Mouse (Mus musculus) intestine, postnatal 0 days (tissue): ENCODE results near the gene Usp54. TPM values are rescaled to one million over a fixed set of nuclear protein-coding genes. Genes with fewer than 3 reads are reported as not detected.
A peak's percentile ranks its signal among the peaks of the same experiment; 100 is the strongest.

Experiments used
- ATAC-seq: fragments of 200-750 bp; cut with Nextera tagmentation; 2 replicates; pipeline ENCODE4 v1.8.0; 2017; ENCODE audit warnings: mild to moderate bottlenecking, moderate TSS enrichment, moderate library complexity
- H3K27ac ChIP-seq: fragments of 300-500 bp; sonication (generic); 2 replicates; pipeline ENCODE4 v1.5.1; 2014; ENCODE audit warnings: mild to moderate bottlenecking, low read depth, low read length, moderate library complexity
- H3K27me3 ChIP-seq: fragments of 300-500 bp; sonication (generic); replicated peaks from 2 replicates; pipeline ENCODE4 v1.6.1; 2014; ENCODE audit warnings: low read length, mixed read lengths; ENCODE audit not compliant: control insufficient read depth, insufficient read depth
- H3K36me3 ChIP-seq: fragments of 300-500 bp; sonication (generic); 2 replicates; pipeline ENCODE4 v1.6.1; 2014; ENCODE audit warnings: mild to moderate bottlenecking, moderate library complexity; ENCODE audit not compliant: control insufficient read depth, insufficient read depth
- H3K4me1 ChIP-seq: fragments of 300-500 bp; sonication (generic); replicated peaks from 2 replicates; pipeline ENCODE4 v1.6.1; 2014; ENCODE audit warnings: antibody characterized with exemption, low read length, mixed read lengths; ENCODE audit not compliant: control insufficient read depth, insufficient read depth
- H3K4me2 ChIP-seq: fragments of 300-500 bp; sonication (generic); replicated peaks from 2 replicates; pipeline ENCODE4 v1.6.1; 2014; ENCODE audit warnings: low read depth, mild to moderate bottlenecking, moderate library complexity
- H3K4me3 ChIP-seq: fragments of 300-500 bp; sonication (generic); 2 replicates; pipeline ENCODE4 v1.5.1; 2014; ENCODE audit warnings: low read depth, low read length
- H3K9ac ChIP-seq: fragments of 300-500 bp; sonication (generic); 2 replicates; pipeline ENCODE4 v1.6.1; 2014; ENCODE audit warnings: mild to moderate bottlenecking, low read depth, low read length
- H3K9me3 ChIP-seq: fragments of 300-500 bp; sonication (generic); 2 replicates; pipeline ENCODE4 v1.6.1; 2016; ENCODE audit warnings: mixed run types; ENCODE audit not compliant: control insufficient read depth
- CTCF ChIP-seq: sonication (generic); IDR thresholded peaks from 2 replicates; pipeline ENCODE4 v1.5.1; 2016; ENCODE audit warnings: low read depth, mild to moderate bottlenecking, control low read depth, antibody characterized with exemption, moderate library complexity
- WGBS: fragments of 180-500 bp; shearing (Covaris S2); extraction: QIAGEN DNeasy Blood & Tissue Kit; methylation state at CpG from one replicate; pipeline ENCODE4 v1.1.7; 2014; 5-methylcytosine and 5-hydroxymethylcytosine counted together
- polyA plus RNA-seq: library from polyadenylated mRNA; unstranded; fragments of >200 nt; fragmentation: Nextera tagmentation; extraction: Ambion mirVana; gene quantifications from 2 replicates; pipeline ENCODE4 v1.2.1, GENCODE M21; 2015

The Usp54 gene
- polyA plus RNA-seq, 1 experiment from 2014 or later = 2.2 TPM

DNA sequence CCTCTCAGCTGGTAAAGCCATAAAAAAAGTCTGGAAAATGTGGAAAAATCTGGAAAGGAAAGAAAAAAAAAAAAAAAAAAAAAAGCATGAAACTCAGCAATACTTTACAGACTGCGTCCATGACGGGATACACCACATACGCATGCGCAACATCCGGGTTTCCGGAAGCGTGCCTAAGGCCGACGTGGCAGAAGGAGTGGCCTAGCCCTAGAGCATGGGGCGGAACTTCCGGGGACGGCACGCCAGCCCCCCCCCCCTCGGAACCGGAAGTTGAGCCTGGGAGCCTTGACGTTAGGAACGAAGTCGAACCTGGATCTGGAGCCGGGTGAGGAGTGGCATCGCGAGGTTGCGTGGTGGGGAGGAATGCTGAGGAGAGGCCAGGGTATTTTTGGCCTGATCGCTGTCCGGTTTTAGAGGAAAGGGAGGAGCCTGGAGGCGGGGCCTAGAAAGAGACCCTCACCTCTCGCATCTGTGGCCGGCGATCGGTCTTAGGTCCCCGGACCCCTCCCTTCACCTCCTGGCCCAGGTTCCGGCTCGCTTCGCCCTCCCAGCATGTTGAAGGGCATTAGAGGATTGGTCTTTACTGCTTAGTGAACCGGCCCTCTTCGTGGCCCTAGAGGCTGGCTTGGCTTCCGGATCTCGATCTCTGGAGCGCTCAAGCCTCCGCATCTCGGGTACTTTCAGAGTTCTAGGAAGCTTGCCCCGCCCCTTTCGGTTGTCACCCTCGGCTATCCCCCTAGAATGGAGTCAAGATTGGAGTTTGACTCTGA is 33.4 kb upstream of the Usp54 start, which contains the start of gene Sec24c:
TSS of gene Sec24c (plus strand) at position 245 of the 770 bp plus-strand sequence.
- Histone ChIP-seq H3K9me3 (no peaks in the 10 kb centered on the region), H3K9ac (peak within 1 kb of the TSS; percentile 94), H3K27ac (peak within 1 kb of the TSS; percentile 98), H3K4me1 (no peaks in the 10 kb centered on the region), H3K36me3 (peaks cover 31% of the 10 kb centered on the region), H3K4me2 (peak within 1 kb of the TSS; percentile 75), H3K27me3 (no peaks in the 10 kb centered on the region), H3K4me3 (peak within 1 kb of the TSS; percentile 83)
- 2% methylated on average over 43 of the region's 43 CpGs for WGBS
- ATAC-seq = peak; percentile 96
- TF ChIP-seq CTCF = no peak

DNA sequence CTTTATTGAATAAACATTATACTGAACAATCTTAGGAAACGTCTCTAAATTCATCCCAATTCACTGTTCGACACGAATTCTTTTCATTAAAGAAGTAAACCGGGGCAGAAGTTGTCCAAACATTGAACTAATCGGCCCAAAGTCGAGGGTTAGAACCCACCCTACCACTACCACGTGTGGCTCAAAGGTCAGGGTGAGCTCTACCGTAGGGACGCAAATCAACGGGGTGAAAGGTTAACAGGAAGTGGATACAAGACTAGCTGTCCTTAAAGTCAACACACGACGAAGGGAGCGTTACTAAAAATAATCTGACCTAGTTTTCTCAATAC is 32.8 kb upstream of the Usp54 start:
- Histone ChIP-seq H3K9ac (peak overlapping the region; percentile 23; the same call in 1 of the 2 replicates), H3K9me3 (no peaks in the 10 kb centered on the region), H3K4me1 (no peaks in the 10 kb centered on the region), H3K27ac (peak overlapping the region; percentile 61; the same call in 1 of the 2 replicates), H3K27me3 (no peaks in the 10 kb centered on the region), H3K4me2 (peak overlapping the region; percentile 75), H3K36me3 (peaks cover 25% of the 10 kb centered on the region), H3K4me3 (peak overlapping the region; percentile 83)
- peak; percentile 80 for ATAC-seq
- WGBS = 8% methylated on average over 13 of the region's 13 CpGs
- TF ChIP-seq CTCF = no peak

DNA sequence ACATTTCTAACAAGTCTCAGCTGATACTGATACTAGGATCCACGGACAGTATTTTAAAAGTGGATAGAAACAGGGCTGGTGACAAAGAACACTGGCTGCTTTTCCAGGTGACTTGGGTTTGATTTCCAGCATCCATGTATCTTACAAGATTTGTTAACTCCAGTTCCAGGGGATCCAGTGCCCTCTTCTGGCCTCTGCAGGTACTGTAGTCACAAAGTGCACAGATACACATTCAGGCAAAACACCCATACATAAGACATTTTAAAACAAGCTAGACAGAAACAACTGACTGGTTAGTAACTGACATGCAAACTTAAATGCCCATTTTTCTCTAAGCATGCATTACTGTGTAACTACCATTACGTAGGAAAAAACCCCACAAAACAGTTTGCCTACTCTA is 32.1 kb upstream of the Usp54 start:
- peak; percentile 68 for TF ChIP-seq CTCF
- Histone ChIP-seq H3K4me1 (no peaks in the 10 kb centered on the region), H3K4me3 (no peak overlapping the region), H3K27ac (no peak overlapping the region), H3K9ac (no peak overlapping the region), H3K4me2 (no peak overlapping the region), H3K9me3 (no peaks in the 10 kb centered on the region), H3K27me3 (no peaks in the 10 kb centered on the region), H3K36me3 (peaks cover 18% of the 10 kb centered on the region; the same call in 1 of the 2 replicates)
- ATAC-seq = no peak
- 94% methylated on average over 2 of the region's 2 CpGs for WGBS

DNA sequence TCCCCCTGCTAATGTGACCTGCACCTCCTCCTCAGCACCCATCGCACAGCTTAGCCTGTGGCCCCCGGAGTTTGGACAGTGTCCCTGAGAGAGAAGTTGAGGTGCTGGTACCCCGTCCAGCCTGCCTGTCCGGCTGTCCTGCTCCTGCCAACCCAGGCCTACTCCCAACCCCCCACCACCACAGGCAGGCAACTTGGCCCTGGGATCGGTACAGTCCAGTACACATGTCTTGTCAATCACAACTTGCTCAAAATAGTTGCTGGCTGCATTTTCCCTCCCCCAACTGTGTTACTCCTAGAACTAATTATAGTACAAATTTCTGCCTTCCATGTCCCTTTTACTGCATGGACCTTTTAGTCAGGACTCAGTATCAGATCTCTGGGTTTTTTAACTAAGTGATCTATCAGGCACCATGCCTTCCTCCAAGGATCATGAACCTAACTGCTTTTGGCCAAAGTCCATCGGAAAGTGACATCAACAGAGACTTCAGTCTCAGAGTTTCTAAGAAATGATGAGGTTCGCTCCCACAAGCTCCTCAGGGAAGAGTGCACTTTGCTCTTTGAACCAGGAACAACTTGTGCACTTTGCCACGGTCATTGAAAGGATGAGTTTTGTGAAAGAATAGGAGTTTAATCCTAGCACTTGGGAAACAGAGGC is 27.4 kb upstream of the Usp54 start, which contains the start of gene Synpo2l:
TSS of gene Synpo2l (minus strand) at position 201 of the 657 bp plus-strand sequence.
- no peak within 1 kb of the TSS for H3K4me2 ChIP-seq
- H3K4me1 ChIP-seq = no peaks in the 10 kb centered on the region
- H3K27ac ChIP-seq = peak within 1 kb of the TSS; percentile 76
- no peak for TF ChIP-seq CTCF
- H3K4me3 ChIP-seq = no peak within 1 kb of the TSS
- WGBS = 57% methylated on average over 8 of the region's 8 CpGs
- peak; percentile 63 for ATAC-seq
- H3K36me3 ChIP-seq = no peaks in the 10 kb centered on the region
- H3K27me3 ChIP-seq = no peaks in the 10 kb centered on the region
- H3K9ac ChIP-seq = peak within 1 kb of the TSS; percentile 22; the same call in 1 of the 2 replicates
- H3K9me3 ChIP-seq = no peaks in the 10 kb centered on the region

DNA sequence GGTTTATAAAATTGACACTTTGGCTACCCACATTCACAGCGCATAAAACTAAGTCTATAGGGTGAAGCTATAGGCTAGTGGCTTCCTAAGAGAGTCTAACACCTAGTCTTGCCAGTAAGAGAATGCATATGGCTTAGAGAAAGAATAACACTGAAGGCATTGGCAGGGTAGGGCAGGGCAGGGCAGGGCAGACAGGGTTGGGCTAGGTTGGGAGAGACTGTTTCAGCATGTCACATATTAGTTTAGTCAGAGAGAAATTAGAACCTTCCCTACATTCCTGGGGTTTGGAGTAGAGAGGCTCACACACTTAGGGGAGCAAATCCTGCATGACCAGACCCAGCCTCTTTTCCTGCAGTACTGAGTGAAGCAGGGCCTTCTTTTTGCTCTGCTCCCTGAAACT is 26.6 kb upstream of the Usp54 start:
- WGBS = 78% methylated on average over 1 of the region's 1 CpGs
- no peaks in the 10 kb centered on the region for H3K4me1 ChIP-seq
- 0 out of 2 replicates have a peak, but pooled peaks cover under 1% of the 10 kb centered on the region for H3K27me3 ChIP-seq
- no peak for ATAC-seq
- H3K9me3 ChIP-seq = no peaks in the 10 kb centered on the region
- H3K4me2 ChIP-seq = no peak overlapping the region
- peak overlapping the region; percentile 76; the same call in 1 of the 2 replicates for H3K27ac ChIP-seq
- no peaks in the 10 kb centered on the region for H3K36me3 ChIP-seq
- no peak overlapping the region for H3K4me3 ChIP-seq
- H3K9ac ChIP-seq = peak overlapping the region; percentile 22; the same call in 1 of the 2 replicates
- TF ChIP-seq CTCF = no peak

DNA sequence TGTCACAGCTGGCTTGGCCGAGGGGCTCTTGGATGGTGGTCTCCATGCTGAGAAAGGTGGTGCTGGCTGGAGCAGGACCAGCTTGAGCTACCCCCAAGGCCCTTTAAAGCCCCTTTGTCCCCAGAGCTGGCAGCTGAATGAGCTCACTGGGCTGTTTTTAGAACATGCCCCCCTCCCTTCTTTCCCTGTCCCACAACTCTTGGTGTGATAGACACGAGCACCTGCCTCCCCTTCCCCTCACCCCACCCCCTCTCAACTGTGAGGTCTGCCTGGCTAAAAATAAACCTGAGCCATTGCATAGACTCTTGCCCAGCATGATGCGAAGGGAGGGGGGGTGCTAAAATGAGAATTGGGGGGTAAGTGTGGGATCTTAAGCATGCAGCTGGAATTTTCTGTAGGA is 23.6 kb upstream of the Usp54 start:
- Histone ChIP-seq H3K9me3 (no peaks in the 10 kb centered on the region), H3K4me1 (peaks cover 8% of the 10 kb centered on the region), H3K4me3 (no peak overlapping the region), H3K27me3 (0 out of 2 replicates have a peak, but pooled peaks cover 5% of the 10 kb centered on the region), H3K36me3 (no peaks in the 10 kb centered on the region), H3K4me2 (no peak overlapping the region), H3K27ac (no peak overlapping the region), H3K9ac (no peak overlapping the region)
- no peak for TF ChIP-seq CTCF
- ATAC-seq = no peak
- 57% methylated on average over 3 of the region's 3 CpGs for WGBS
